Comparison of ENCODE assay signal across 18 mouse cellular contexts in the genomic region with DNA sequence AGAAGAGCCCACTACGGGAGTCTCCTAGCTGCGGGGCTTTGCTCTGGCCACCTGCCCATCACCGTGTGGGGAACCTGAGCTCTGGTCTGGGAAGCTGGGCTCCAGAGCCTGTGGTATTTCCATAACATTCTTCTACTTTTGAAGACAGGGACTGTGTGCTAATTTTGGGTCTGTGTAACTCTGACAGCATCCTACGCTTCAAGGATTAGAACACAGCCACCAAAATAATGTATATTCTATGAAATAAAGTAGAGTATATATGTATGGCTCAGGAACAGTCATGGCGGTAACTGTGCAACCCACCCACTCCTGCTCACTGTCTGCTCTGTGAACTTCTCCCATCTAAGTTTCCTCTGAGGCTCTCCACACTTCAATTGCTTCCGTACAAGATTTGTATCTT.
"Had no signal": no experiment of that assay in that cellular context is flagged by ENCODE, and none has a peak within 500 bp of the region (broad histone marks: within the 10 kb centered on the region; RNA-seq: fewer than 3 reads in every experiment).

No protein-coding gene starts in this region.

- ATAC-seq: forebrain, embryonic 16.5 days; hindbrain, postnatal 0 days; intestine, embryonic 16.5 days; liver, embryonic 12.5 days had no signal

- DNase-seq: gastrocnemius, adult 2 months; gastrocnemius, postnatal 10 days; gastrocnemius, postnatal 25 days; heart, adult 11 months; heart, adult 2 months; heart, postnatal 14 days; heart, postnatal 36 days; kidney, adult 11 months; kidney, adult 2 months; kidney, adult 9 months; kidney, postnatal 14 days; kidney, postnatal 36 days; layer of hippocampus, adult 9-11 months; layer of hippocampus, postnatal 36 days had no signal
